Mouse (Mus musculus) yolk sac, embryonic 10.5 days (tissue): ENCODE measurements at regions not wholly inside any gene's neighbourhood (a gene's known extent, or its start where the extent isn't known, plus 50 kb on each side); places are given as distances from the start of the nearest gene placed in this dataset.

Experiments
- DNase-seq: peaks from one replicate; pipeline ENCODE4 v3.0.0-alpha.2; 2017; ENCODE audit warnings: low spot score

- DNase-seq: no peak
These were observed 127.7 kb downstream of the Pros1 start for GRCm38 (mm10) chr16:62981821-62982220.

- no peak for DNase-seq
These were observed 128.5 kb downstream of the Pros1 start for GRCm38 (mm10) chr16:62982558-62982957.

- DNase-seq: no peak
These were observed 141.4 kb downstream of the Pros1 start for GRCm38 (mm10) chr16:62995555-62995954.

GRCm38 (mm10) chr16:63011151-63011734, 157.1 kb downstream of the Pros1 start:
- no peak for DNase-seq

- no peak for DNase-seq
These were observed 160.3 kb downstream of the Pros1 start for GRCm38 (mm10) chr16:63014453-63014852.

GRCm38 (mm10) chr16:63016144-63016543, 162.0 kb downstream of the Pros1 start:
- no peak for DNase-seq

- no peak for DNase-seq
These were observed 162.6 kb downstream of the Pros1 start for GRCm38 (mm10) chr16:63016658-63017057.

GRCm38 (mm10) chr16:63030399-63030798, 176.3 kb downstream of the Pros1 start:
- DNase-seq: no peak

GRCm38 (mm10) chr16:63031035-63031434, 176.9 kb downstream of the Pros1 start:
- no peak for DNase-seq

- DNase-seq: no peak
These were observed 177.7 kb downstream of the Pros1 start for GRCm38 (mm10) chr16:63031802-63032201.

GRCm38 (mm10) chr16:63049100-63049499, 195.0 kb downstream of the Pros1 start:
- no peak for DNase-seq

- no peak for DNase-seq
These were observed 208.8 kb downstream of the Pros1 start for GRCm38 (mm10) chr16:63062883-63063282.

- no peak for DNase-seq
These were observed 215.9 kb downstream of the Pros1 start for GRCm38 (mm10) chr16:63069987-63070386.

GRCm38 (mm10) chr16:63075814-63076213, 221.7 kb downstream of the Pros1 start:
- no peak for DNase-seq

GRCm38 (mm10) chr16:63081383-63081782, 227.3 kb downstream of the Pros1 start:
- DNase-seq: no peak

GRCm38 (mm10) chr16:63083256-63083655, 229.1 kb downstream of the Pros1 start:
- no peak for DNase-seq

- DNase-seq: no peak
These were observed 230.1 kb downstream of the Pros1 start for GRCm38 (mm10) chr16:63084021-63084756.

- DNase-seq: no peak
These were observed 232.1 kb downstream of the Pros1 start for GRCm38 (mm10) chr16:63086086-63086796.

GRCm38 (mm10) chr16:63091471-63092300, 237.6 kb downstream of the Pros1 start:
- no peak for DNase-seq

GRCm38 (mm10) chr16:63094126-63094840, 240.2 kb downstream of the Pros1 start:
- no peak for DNase-seq

GRCm38 (mm10) chr16:63102362-63102761, 248.3 kb downstream of the Pros1 start:
- DNase-seq: no peak

GRCm38 (mm10) chr16:63102930-63103329, 248.8 kb downstream of the Pros1 start:
- no peak for DNase-seq
